Mouse (Mus musculus) heart, postnatal 25 days (tissue): ENCODE measurements around the gene Iqcf3. TPM values are rescaled to one million over a fixed set of nuclear protein-coding genes. Genes with fewer than 3 reads are reported as not detected.

ENCODE experiments used
- DNase-seq: peaks from one replicate; pipeline ENCODE4 v3.0.0; 2022; ENCODE audit warnings: low spot score
- intact Hi-C: fragments of 180-260 bp; cut with DNase I; formaldehyde crosslinking; loops from one replicate; pipeline ENCODE4 v1.15.1; 2025
- total RNA-seq, 2 experiments: library from RNA; stranded (reverse); gene quantifications; 2 replicates each; pipeline ENCODE4 v1.2.3; 2021

Iqcf3 gene
- total RNA-seq, 2 experiments from 2014 or later: not detected

DNA sequence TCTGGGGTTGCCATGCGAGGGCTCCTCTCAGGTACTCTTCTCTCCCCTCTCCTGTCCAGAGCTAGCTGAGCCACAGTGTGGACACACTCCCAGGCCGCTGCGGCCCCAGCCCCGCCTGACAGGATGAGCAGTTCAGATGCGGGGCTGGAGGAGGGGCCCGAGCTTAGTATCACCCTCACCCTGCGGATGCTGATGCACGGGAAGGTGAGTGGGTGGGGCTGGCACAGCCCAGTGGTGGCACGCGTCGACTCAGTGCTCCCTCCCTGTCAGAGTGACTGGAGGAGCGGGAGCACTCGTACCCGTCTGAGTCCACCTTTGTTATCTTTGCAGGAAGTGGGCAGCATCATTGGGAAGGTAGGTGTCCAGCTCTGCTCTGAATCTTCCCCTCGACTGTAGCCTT lies 101.5 kb downstream of the Iqcf3 start:
- DNase-seq: no peak
- intact Hi-C loops: loop anchor here (2.0 kb wide), 1 partner anchor 13 kb away; no protein-coding TSS in a partner anchor

DNA sequence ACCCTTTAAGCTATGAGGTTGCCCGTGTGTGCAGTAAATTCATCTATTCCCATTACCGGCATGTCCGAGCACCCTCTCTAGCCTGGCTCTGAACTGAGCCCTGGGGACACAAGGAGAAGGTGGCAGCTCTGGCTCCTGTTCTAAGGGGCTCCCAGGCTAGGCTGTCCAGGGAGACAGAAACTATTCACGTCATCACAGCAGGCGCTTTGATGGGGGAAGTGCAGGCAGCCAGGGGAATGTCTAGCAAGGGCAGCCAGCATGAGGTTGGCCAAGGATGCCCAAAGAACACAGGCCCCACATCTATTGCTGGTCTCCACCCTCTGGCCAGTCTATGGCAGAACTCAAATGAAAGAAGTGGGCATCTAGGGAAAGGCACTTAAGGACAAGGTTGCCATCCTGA lies 103.5 kb downstream of the Iqcf3 start:
- DNase-seq: no peak
- intact Hi-C loops: loop anchor here (2.0 kb wide), 1 partner anchor 15 kb away; no protein-coding TSS in a partner anchor

DNA sequence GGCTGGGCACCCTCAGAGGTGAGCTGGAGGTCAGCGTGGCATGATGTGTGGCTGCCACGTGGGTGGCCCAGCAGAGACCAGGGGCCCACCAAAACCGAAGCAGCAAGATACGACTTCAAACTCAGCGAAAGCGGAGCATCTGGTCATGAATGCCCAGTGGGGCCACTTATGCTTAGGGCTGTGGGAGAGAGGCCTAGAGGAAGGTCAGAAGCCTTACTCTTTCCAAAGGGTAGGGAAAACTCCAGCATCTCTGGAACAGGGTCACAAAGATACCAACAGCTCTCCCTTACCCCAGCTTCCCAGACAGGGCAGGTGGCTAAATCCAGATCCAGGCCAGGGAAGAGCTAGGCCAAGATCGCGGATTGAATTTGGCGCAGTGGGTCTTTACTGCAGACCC lies 104.3 kb downstream of the Iqcf3 start:
- DNase-seq: no peak
- intact Hi-C loops: no loop called here

GRCm38 (mm10) chr9:106456325-106457162 lies 104.9 kb downstream of the Iqcf3 start:
- no peak for DNase-seq
- intact Hi-C loops: no loop called here

DNA sequence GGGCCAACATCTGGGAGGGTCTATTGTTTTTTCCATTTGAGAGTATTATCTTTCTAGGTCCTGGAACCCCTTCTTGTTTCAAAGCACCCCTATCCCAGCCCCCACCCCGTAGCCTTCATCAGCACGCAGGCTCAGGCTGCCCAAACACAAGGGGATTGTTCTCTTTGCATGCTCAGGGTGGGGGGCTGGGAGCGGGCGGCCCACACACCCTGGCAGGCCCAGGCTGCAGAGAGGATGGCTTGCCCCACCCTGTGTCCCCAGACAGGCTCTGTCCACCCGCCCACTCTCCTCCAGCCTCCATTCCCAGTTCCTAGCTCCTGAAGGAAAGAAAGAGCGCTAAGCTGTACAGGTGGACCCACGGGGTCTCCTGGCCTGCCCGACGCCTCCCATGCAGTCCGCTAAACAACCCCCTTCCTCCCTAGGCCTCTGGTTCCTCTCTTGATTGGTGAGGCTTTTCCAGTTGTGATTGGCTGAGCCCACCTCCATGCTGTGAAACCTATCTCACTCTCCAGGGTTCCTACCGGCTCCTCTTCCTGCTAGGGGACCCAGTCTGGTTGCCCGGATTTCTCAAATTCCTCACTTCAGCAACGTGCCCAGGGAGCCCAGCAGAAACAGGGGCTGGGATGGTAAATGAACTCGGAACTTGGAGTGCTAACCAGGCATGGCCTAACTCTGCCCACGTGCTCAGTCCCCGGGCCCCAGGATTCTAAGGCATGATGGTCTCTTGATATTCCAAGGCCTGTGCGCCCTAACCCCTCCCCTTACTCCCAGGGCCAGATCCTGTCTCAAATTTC lies 106.3 kb downstream of the Iqcf3 start:
- intact Hi-C loops: no loop called here
- DNase-seq: no peak

DNA sequence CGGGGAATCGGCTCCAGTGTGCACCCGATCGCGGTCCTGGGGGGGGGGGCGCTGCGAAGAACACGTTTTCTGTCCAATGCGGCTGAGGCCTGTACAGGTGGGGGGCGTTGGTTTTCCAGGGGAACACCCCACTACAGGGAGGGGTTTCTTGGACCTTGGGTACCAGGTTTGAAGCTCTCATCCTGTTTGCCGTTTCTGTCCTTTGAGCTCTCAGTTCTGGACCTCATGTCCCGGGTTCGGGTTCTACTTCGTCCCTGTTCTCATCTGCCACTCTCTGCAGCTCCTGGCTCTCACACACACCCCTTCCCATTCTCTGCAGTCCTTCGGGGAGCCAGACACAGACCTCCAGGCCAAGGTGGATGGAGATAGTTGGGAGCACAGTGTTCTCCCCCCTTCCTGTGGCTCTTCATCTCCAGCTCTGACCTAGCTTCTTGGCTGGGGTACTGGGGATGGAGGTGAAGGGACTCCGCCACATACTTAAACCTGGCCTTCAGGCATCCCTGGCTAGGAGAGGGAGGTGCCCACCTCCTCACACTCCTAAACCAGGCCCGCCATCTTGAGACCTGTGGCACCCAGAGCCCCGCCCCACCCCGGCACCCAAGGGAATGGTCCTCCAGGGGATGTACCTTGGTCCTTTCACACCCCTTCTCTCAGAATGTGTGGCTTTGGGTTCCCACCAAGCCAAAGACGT lies 107.2 kb downstream of the Iqcf3 start:
- intact Hi-C loops: no loop called here
- DNase-seq: no peak

GRCm38 (mm10) chr9:106453271-106454070 lies 108.0 kb downstream of the Iqcf3 start, which contains the start of gene Pcbp4:
Pcbp4 (plus strand) TSS chr9:106453291.
- no peak for DNase-seq

More at GRCm38 (mm10) chr9:106453271-106454070, 108.0 kb downstream of the Iqcf3 start, which contains the start of gene Pcbp4:
- intact Hi-C loops: no loop called here

Other genes with a start within 250 kb of the Iqcf3 start
- 10 to 100 TPM; 43.6 to 67.0 TPM for gene Dusp7, start 193.0 kb downstream of the Iqcf3 start, total RNA-seq
- 100 to 1,000 TPM; 296 to 309 TPM for gene Rpl29, start 132.2 kb downstream of the Iqcf3 start, total RNA-seq
- gene Acy1, start 123.3 kb downstream of the Iqcf3 start, total RNA-seq: 10 to 100 TPM; 22.4 to 28.6 TPM
- gene Abhd14b, start 114.2 kb downstream of the Iqcf3 start, total RNA-seq: 1 to 10 TPM; 6.3 to 6.7 TPM
- 10 to 100 TPM; 20.2 to 21.3 TPM for gene Abhd14a, start 114.0 kb downstream of the Iqcf3 start, total RNA-seq
- gene Pcbp4, start 108.3 kb downstream of the Iqcf3 start, total RNA-seq: 10 to 100 TPM; 70.7 to 81.8 TPM
- gene Gpr62, start 95.7 kb downstream of the Iqcf3 start, total RNA-seq: not detected
- 10 to 100 TPM; 19.7 to 23.5 TPM for gene Rrp9, start 85.7 kb downstream of the Iqcf3 start, total RNA-seq
- 10 to 100 TPM; 30.1 to 33.5 TPM for gene Parp3, start 84.7 kb downstream of the Iqcf3 start, total RNA-seq
- gene Iqcf1, start 61.7 kb downstream of the Iqcf3 start, total RNA-seq: not detected
- not detected for gene Iqcf5, start 47.1 kb downstream of the Iqcf3 start, total RNA-seq
- not detected for gene Iqcf4, start 9.4 kb upstream of the Iqcf3 start, total RNA-seq
- not detected for gene Iqcf6, start 65.0 kb upstream of the Iqcf3 start, total RNA-seq
- not detected for gene Grm2, start 94.5 kb upstream of the Iqcf3 start, total RNA-seq
- 10 to 100 TPM; 41.7 to 44.0 TPM for gene Tex264, start 124.3 kb upstream of the Iqcf3 start, total RNA-seq
- 1 to 10 TPM; 9.0 to 9.6 TPM for gene Rad54l2, start 227.6 kb upstream of the Iqcf3 start, total RNA-seq